Mouse (Mus musculus) stomach, postnatal 0 days (tissue): ENCODE measurements around the gene Ip6k2.

Source experiments
- CTCF ChIP-seq: IDR thresholded peaks from 2 replicates; pipeline ENCODE4 v1.5.1; 2016; ENCODE audit warnings: antibody characterized with exemption, low read depth, mild to moderate bottlenecking, moderate library complexity
- EP300 ChIP-seq: optimal IDR thresholded peaks from 2 replicates; pipeline ENCODE3; 2016; ENCODE audit warnings: antibody characterized with exemption

- TF ChIP-seq CTCF (no peak), EP300 (no peak)
Measured at GRCm38 (mm10) chr9:108785416-108785815, 1.8 kb downstream of the Ip6k2 start.
